Mouse (Mus musculus): Measurements from ENCODE around the gene Cacnb4. TPM values are rescaled to one million over a fixed set of nuclear protein-coding genes. Genes with fewer than 3 reads are reported as not detected.

The Cacnb4 gene
- polyA plus RNA-seq, 1 experiment: 0.45 TPM

GRCm38 (mm10) chr2:52438437-52438836, 238.2 kb downstream of the Cacnb4 start:
- 91% methylated on average over 4 of the region's 4 CpGs for WGBS
- TF ChIP-seq CTCF (IDR thresholded peaks at IDR 0.05; ENCODE audit: control insufficient read depth, insufficient read depth, low read length) (no peak), POLR2A (IDR thresholded peaks at IDR 0.05; ENCODE audit: borderline replicate concordance, control insufficient read depth, low read depth, low read length) (no peak)
- H3K27ac ChIP-seq (ENCODE audit: control insufficient read depth, insufficient read depth, low read depth, low read length, poor library complexity): no peak overlapping the region
- H3K4me3 ChIP-seq (replicated peaks; ENCODE audit: control insufficient read depth, low read depth, low read length): no peak overlapping the region
- no peaks in the 10 kb centered on the region; the same call in 1 of the 2 replicates for H3K4me1 ChIP-seq (ENCODE audit: control insufficient read depth, insufficient read depth, low read length)

GRCm38 (mm10) chr2:52438013-52438412, 238.6 kb downstream of the Cacnb4 start:
- H3K27ac ChIP-seq (ENCODE audit: control insufficient read depth, insufficient read depth, low read depth, low read length, poor library complexity): no peak overlapping the region
- no peaks in the 10 kb centered on the region; the same call in 1 of the 2 replicates for H3K4me1 ChIP-seq (ENCODE audit: control insufficient read depth, insufficient read depth, low read length)
- H3K4me3 ChIP-seq (replicated peaks; ENCODE audit: control insufficient read depth, low read depth, low read length): no peak overlapping the region
- no peak for TF ChIP-seq CTCF (IDR thresholded peaks at IDR 0.05; ENCODE audit: control insufficient read depth, insufficient read depth, low read length)
- TF ChIP-seq POLR2A (IDR thresholded peaks at IDR 0.05; ENCODE audit: borderline replicate concordance, control insufficient read depth, low read depth, low read length): no peak
- whole genome bisulfite sequencing: 15% methylated on average over 6 of the region's 6 CpGs

- TF ChIP-seq CTCF (IDR thresholded peaks at IDR 0.05; ENCODE audit: control insufficient read depth, insufficient read depth, low read length) (no peak), POLR2A (IDR thresholded peaks at IDR 0.05; ENCODE audit: borderline replicate concordance, control insufficient read depth, low read depth, low read length) (no peak)
These were observed 240.6 kb downstream of the Cacnb4 start for GRCm38 (mm10) chr2:52435919-52436632.

GRCm38 (mm10) chr2:52433365-52433764, 243.3 kb downstream of the Cacnb4 start:
- no peak overlapping the region for H3K27ac ChIP-seq (ENCODE audit: control insufficient read depth, insufficient read depth, low read depth, low read length, poor library complexity)
- H3K4me1 ChIP-seq (ENCODE audit: control insufficient read depth, insufficient read depth, low read length): no peaks in the 10 kb centered on the region
- 86% methylated on average over 7 of the region's 7 CpGs for WGBS
- no peak overlapping the region for H3K4me3 ChIP-seq (replicated peaks; ENCODE audit: control insufficient read depth, low read depth, low read length)
- TF ChIP-seq CTCF (IDR thresholded peaks at IDR 0.05; ENCODE audit: control insufficient read depth, insufficient read depth, low read length) (no peak), POLR2A (IDR thresholded peaks at IDR 0.05; ENCODE audit: borderline replicate concordance, control insufficient read depth, low read depth, low read length) (no peak)

More at GRCm38 (mm10) chr2:52435919-52436632, 240.6 kb downstream of the Cacnb4 start:
- H3K27ac ChIP-seq (ENCODE audit: control insufficient read depth, insufficient read depth, low read depth, low read length, poor library complexity): no peak overlapping the region
- no peaks in the 10 kb centered on the region; the same call in 1 of the 2 replicates for H3K4me1 ChIP-seq (ENCODE audit: control insufficient read depth, insufficient read depth, low read length)
- no peak overlapping the region for H3K4me3 ChIP-seq (replicated peaks; ENCODE audit: control insufficient read depth, low read depth, low read length)
- WGBS: 88% methylated on average over 14 of the region's 14 CpGs

DNA sequence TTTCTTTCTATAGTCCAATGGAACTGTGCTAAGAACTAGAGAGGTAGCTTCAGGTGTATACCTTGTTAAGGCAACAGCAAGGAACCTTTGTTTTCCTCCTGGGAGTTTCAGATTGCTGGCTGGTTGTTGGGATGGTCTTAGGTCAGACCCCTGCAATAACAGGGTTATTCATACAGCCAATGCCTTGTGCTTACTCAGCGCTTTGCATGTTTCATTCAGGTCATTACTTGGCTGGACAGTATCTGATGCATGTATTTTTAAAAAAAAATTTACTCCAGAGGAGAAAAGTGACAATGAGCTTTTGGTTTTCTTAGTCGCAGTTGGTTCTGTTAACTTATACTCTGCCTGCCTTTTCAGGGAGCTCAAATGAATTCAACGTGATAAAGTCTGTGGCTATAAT, 249.2 kb downstream of the Cacnb4 start:
- Histone ChIP-seq H3K27ac (ENCODE audit: control insufficient read depth, insufficient read depth, low read depth, low read length, poor library complexity) (no peak overlapping the region), H3K4me3 (replicated peaks; ENCODE audit: control insufficient read depth, low read depth, low read length) (no peak overlapping the region), H3K4me1 (ENCODE audit: control insufficient read depth, insufficient read depth, low read length) (no peaks in the 10 kb centered on the region)
- TF ChIP-seq CTCF (IDR thresholded peaks at IDR 0.05; ENCODE audit: control insufficient read depth, insufficient read depth, low read length) (no peak), POLR2A (IDR thresholded peaks at IDR 0.05; ENCODE audit: borderline replicate concordance, control insufficient read depth, low read depth, low read length) (no peak)
- 85% methylated on average over 3 of the region's 3 CpGs for WGBS

GRCm38 (mm10) chr2:52426041-52426440, 250.6 kb downstream of the Cacnb4 start:
- TF ChIP-seq POLR2A (IDR thresholded peaks at IDR 0.05; ENCODE audit: borderline replicate concordance, control insufficient read depth, low read depth, low read length) (no peak), CTCF (IDR thresholded peaks at IDR 0.05; ENCODE audit: control insufficient read depth, insufficient read depth, low read length) (no peak)
- H3K4me3 ChIP-seq (replicated peaks; ENCODE audit: control insufficient read depth, low read depth, low read length): no peak overlapping the region
- no peak overlapping the region for H3K27ac ChIP-seq (ENCODE audit: control insufficient read depth, insufficient read depth, low read depth, low read length, poor library complexity)
- H3K4me1 ChIP-seq (ENCODE audit: control insufficient read depth, insufficient read depth, low read length): peaks cover 3% of the 10 kb centered on the region; the same call in 1 of the 2 replicates
- 90% methylated on average over 3 of the region's 3 CpGs for WGBS

DNA sequence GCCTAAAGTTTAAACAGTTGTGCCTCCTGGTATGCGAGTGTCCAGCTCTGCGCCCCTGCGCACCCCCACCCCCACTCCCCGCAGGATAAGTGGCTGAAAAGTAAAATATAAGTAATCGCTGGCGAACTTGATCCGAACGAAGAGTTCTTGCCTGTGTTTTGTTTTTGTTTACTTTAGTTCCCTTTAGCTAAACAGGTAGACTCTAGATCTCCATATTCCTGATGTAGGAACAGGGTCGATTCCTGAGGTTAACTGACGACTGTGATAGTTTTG, 251.2 kb downstream of the Cacnb4 start:
- WGBS: 25% methylated on average over 10 of the region's 10 CpGs
- H3K27ac ChIP-seq (ENCODE audit: control insufficient read depth, insufficient read depth, low read depth, low read length, poor library complexity): no peak overlapping the region
- peak overlapping the region; percentile 79 for H3K4me3 ChIP-seq (replicated peaks; ENCODE audit: control insufficient read depth, low read depth, low read length)
- H3K4me1 ChIP-seq (ENCODE audit: control insufficient read depth, insufficient read depth, low read length): peaks cover 3% of the 10 kb centered on the region; the same call in 1 of the 2 replicates
- TF ChIP-seq POLR2A (IDR thresholded peaks at IDR 0.05; ENCODE audit: borderline replicate concordance, control insufficient read depth, low read depth, low read length) (no peak), CTCF (IDR thresholded peaks at IDR 0.05; ENCODE audit: control insufficient read depth, insufficient read depth, low read length) (no peak)

DNA sequence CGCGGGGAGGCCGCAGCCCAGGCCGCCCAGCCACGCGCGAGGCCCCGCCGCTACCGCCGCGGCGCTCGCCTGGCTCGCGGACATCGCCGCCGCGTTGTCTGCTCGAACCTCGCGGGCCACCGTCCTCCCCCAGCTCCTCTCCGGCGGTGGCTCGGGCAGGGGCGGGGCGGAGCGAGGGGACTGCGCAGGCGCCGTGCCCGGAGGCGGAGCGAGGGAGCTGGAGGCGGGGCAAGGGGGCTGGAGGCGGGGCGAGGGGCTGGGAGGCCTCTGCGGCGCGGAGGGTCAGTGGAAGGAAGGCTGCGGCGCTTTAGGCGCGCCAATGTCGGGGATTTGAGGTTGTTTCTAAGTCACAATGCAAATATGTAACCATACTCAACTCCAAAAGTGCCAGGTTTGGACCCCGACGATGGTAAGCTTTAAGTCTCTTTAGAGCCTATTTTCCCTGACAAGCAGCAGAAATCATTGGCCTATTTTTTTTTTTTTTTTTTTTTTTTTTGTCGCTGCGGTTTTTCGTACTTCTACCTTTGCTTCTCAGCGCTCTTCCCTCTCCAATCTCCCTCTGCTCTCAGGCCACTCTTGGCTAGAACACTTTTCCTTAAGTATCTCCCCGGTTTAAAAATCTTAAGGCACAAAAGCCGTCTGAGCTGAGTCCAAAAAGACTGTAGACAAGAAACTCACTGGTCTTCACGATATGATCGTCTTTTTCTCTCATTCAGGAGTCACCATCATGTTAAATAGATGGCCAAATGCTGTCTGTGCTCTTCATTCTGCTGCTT, 251.7 kb downstream of the Cacnb4 start, which contains the start of gene Arl5a:
Gene Arl5a (minus strand): TSS at position 155 of the 776 bp plus-strand sequence.
- TF ChIP-seq POLR2A (IDR thresholded peaks at IDR 0.05; ENCODE audit: borderline replicate concordance, control insufficient read depth, low read depth, low read length) (peak; percentile 70; the same call in 1 of the 2 replicates), CTCF (IDR thresholded peaks at IDR 0.05; ENCODE audit: control insufficient read depth, insufficient read depth, low read length) (no peak)
- WGBS: under 1% methylated on average over 54 of the region's 57 CpGs

More for the DNA sequence above, 251.7 kb downstream of the Cacnb4 start, which contains the start of gene Arl5a:
- H3K27ac ChIP-seq (ENCODE audit: control insufficient read depth, insufficient read depth, low read depth, low read length, poor library complexity): peak within 1 kb of the TSS; percentile 85
- peak within 1 kb of the TSS; percentile 99 for H3K4me3 ChIP-seq (replicated peaks; ENCODE audit: control insufficient read depth, low read depth, low read length)
- peaks cover 3% of the 10 kb centered on the region; the same call in 1 of the 2 replicates for H3K4me1 ChIP-seq (ENCODE audit: control insufficient read depth, insufficient read depth, low read length)
